Mouse (Mus musculus): ENCODE measurements around the gene Ptprd.

GRCm38 (mm10) chr4:78205018-78205417, 6.7 kb downstream of the Ptprd start:
- no peak for TF ChIP-seq CTCF (conservative IDR thresholded peaks at IDR 0.05; ENCODE audit: low read length)
- no peak for TF ChIP-seq NANOG (IDR thresholded peaks at IDR 0.05; ENCODE audit: borderline replicate concordance, low read length)
- TF ChIP-seq POU5F1 (IDR thresholded peaks at IDR 0.05; ENCODE audit: borderline replicate concordance, low read length) = no peak
